Mouse (Mus musculus): ENCODE results near the gene Cnn2. TPM values are rescaled to one million over a fixed set of nuclear protein-coding genes. Genes with fewer than 3 reads are reported as not detected.
"Not testable (repeated sequence)": the region's sequence is repeated elsewhere in the genome, so short reads cannot be mapped to it uniquely, and the experiment has no call there.

The Cnn2 gene
- polyA plus RNA-seq, 1 experiment from 2014 or later: 245 TPM

- H3K9ac ChIP-seq (ENCODE audit: low read depth, low read length): no peak overlapping the region
- H3K4me1 ChIP-seq (ENCODE audit: control insufficient read depth, insufficient read depth, low read length): peaks cover 5% of the 10 kb centered on the region; the same call in 1 of the 2 replicates
- H3K4me3 ChIP-seq (ENCODE audit: low read length): no peak overlapping the region
- no peak for ATAC-seq
- no peaks in the 10 kb centered on the region for H3K27me3 ChIP-seq (replicated peaks; ENCODE audit: control insufficient read depth, insufficient read depth, low read length)
- no peak overlapping the region for H3K4me2 ChIP-seq (ENCODE audit: low read depth, low read length)
- WGBS: 86% methylated on average over 6 of the region's 6 CpGs
- peaks cover 22% of the 10 kb centered on the region for H3K36me3 ChIP-seq (ENCODE audit: control insufficient read depth, insufficient read depth, low read length)
- no peak overlapping the region for H3K27ac ChIP-seq (ENCODE audit: low read length)
- no peaks in the 10 kb centered on the region for H3K9me3 ChIP-seq (ENCODE audit: control insufficient read depth, low read length)
These were observed 34.4 kb upstream of the Cnn2 start for GRCm38 (mm10) chr10:79953946-79954345.

- Histone ChIP-seq H3K9me3 (ENCODE audit: control insufficient read depth, low read length) (no peaks in the 10 kb centered on the region), H3K36me3 (ENCODE audit: control insufficient read depth, insufficient read depth, low read length) (peaks cover 15% of the 10 kb centered on the region), H3K4me1 (ENCODE audit: control insufficient read depth, insufficient read depth, low read length) (peaks cover 7% of the 10 kb centered on the region; the same call in 1 of the 2 replicates), H3K4me2 (ENCODE audit: low read depth, low read length) (no peak overlapping the region), H3K27ac (ENCODE audit: low read length) (no peak overlapping the region), H3K27me3 (replicated peaks; ENCODE audit: control insufficient read depth, insufficient read depth, low read length) (no peaks in the 10 kb centered on the region), H3K4me3 (ENCODE audit: low read length) (no peak overlapping the region), H3K9ac (ENCODE audit: low read depth, low read length) (no peak overlapping the region)
- ATAC-seq: no peak
- WGBS: 78% methylated on average over 9 of the region's 9 CpGs
These were observed 32.7 kb upstream of the Cnn2 start for GRCm38 (mm10) chr10:79955691-79956090.

GRCm38 (mm10) chr10:79956643-79957154 is 31.7 kb upstream of the Cnn2 start:
- no peak overlapping the region for H3K4me3 ChIP-seq (ENCODE audit: low read length)
- H3K9ac ChIP-seq (ENCODE audit: low read depth, low read length): peak overlapping the region; percentile 19; the same call in 1 of the 2 replicates
- H3K9me3 ChIP-seq (ENCODE audit: control insufficient read depth, low read length): no peaks in the 10 kb centered on the region
- H3K36me3 ChIP-seq (ENCODE audit: control insufficient read depth, insufficient read depth, low read length): peaks cover 5% of the 10 kb centered on the region
- peaks cover 12% of the 10 kb centered on the region; the same call in 1 of the 2 replicates for H3K4me1 ChIP-seq (ENCODE audit: control insufficient read depth, insufficient read depth, low read length)
- no peaks in the 10 kb centered on the region for H3K27me3 ChIP-seq (replicated peaks; ENCODE audit: control insufficient read depth, insufficient read depth, low read length)
- no peak overlapping the region for H3K27ac ChIP-seq (ENCODE audit: low read length)
- no peak overlapping the region for H3K4me2 ChIP-seq (ENCODE audit: low read depth, low read length)
- no peak for ATAC-seq
- WGBS: 30% methylated on average over 4 of the region's 4 CpGs

- ATAC-seq: peak; percentile 21; the same call in 1 of the 2 replicates
- peaks cover 13% of the 10 kb centered on the region; the same call in 1 of the 2 replicates for H3K36me3 ChIP-seq (ENCODE audit: control insufficient read depth, insufficient read depth, low read length)
- H3K27ac ChIP-seq (ENCODE audit: low read length): 0 out of 2 replicates have a peak overlapping the region, but pooled peaks have one; percentile 51
- 9% methylated on average over 21 of the region's 21 CpGs for WGBS
- H3K27me3 ChIP-seq (replicated peaks; ENCODE audit: control insufficient read depth, insufficient read depth, low read length): no peaks in the 10 kb centered on the region
- peak overlapping the region; percentile 29; the same call in 1 of the 2 replicates for H3K4me3 ChIP-seq (ENCODE audit: low read length)
- peak overlapping the region; percentile 43 for H3K4me2 ChIP-seq (ENCODE audit: low read depth, low read length)
- no peaks in the 10 kb centered on the region for H3K9me3 ChIP-seq (ENCODE audit: control insufficient read depth, low read length)
- H3K9ac ChIP-seq (ENCODE audit: low read depth, low read length): peak overlapping the region; percentile 59
- H3K4me1 ChIP-seq (ENCODE audit: control insufficient read depth, insufficient read depth, low read length): peaks cover 12% of the 10 kb centered on the region; the same call in 1 of the 2 replicates
These were observed 30.1 kb upstream of the Cnn2 start for GRCm38 (mm10) chr10:79958140-79958816.

GRCm38 (mm10) chr10:79959412-79959811 is 29.0 kb upstream of the Cnn2 start:
- not testable (repeated sequence) for H3K9ac ChIP-seq (ENCODE audit: low read depth, low read length); H3K9me3 ChIP-seq (ENCODE audit: control insufficient read depth, low read length); H3K27ac ChIP-seq (ENCODE audit: low read length); H3K27me3 ChIP-seq (replicated peaks; ENCODE audit: control insufficient read depth, insufficient read depth, low read length)
- H3K4me3 ChIP-seq (ENCODE audit: low read length): peak overlapping the region; percentile 98
- H3K4me2 ChIP-seq (ENCODE audit: low read depth, low read length): 0 out of 2 replicates have a peak overlapping the region, but pooled peaks have one; percentile 71
- peaks cover 12% of the 10 kb centered on the region; the same call in 1 of the 2 replicates for H3K4me1 ChIP-seq (ENCODE audit: control insufficient read depth, insufficient read depth, low read length)
- H3K36me3 ChIP-seq (ENCODE audit: control insufficient read depth, insufficient read depth, low read length): peaks cover 12% of the 10 kb centered on the region; the same call in 1 of the 2 replicates
- ATAC-seq: peak; percentile 38; the same call in 1 of the 2 replicates
- 28% methylated on average over 10 of the region's 10 CpGs for WGBS

GRCm38 (mm10) chr10:79959847-79960601 is 28.4 kb upstream of the Cnn2 start, which contains the start of gene Wdr18:
Gene Wdr18, plus strand, starts transcription at chr10:79960152.
- Histone ChIP-seq H3K9me3 (ENCODE audit: control insufficient read depth, low read length) (no peaks in the 10 kb centered on the region), H3K4me1 (ENCODE audit: control insufficient read depth, insufficient read depth, low read length) (peaks cover 12% of the 10 kb centered on the region; the same call in 1 of the 2 replicates), H3K4me3 (ENCODE audit: low read length) (peak within 1 kb of the TSS; percentile 98), H3K27ac (ENCODE audit: low read length) (peak within 1 kb of the TSS; percentile 75), H3K4me2 (ENCODE audit: low read depth, low read length) (peak within 1 kb of the TSS; percentile 71), H3K36me3 (ENCODE audit: control insufficient read depth, insufficient read depth, low read length) (peaks cover 18% of the 10 kb centered on the region), H3K9ac (ENCODE audit: low read depth, low read length) (peak within 1 kb of the TSS; percentile 92), H3K27me3 (replicated peaks; ENCODE audit: control insufficient read depth, insufficient read depth, low read length) (no peaks in the 10 kb centered on the region)
- peak; percentile 94 for ATAC-seq
- WGBS: under 1% methylated on average over 61 of the region's 61 CpGs

- WGBS: 10% methylated on average over 10 of the region's 10 CpGs
- Histone ChIP-seq H3K36me3 (ENCODE audit: control insufficient read depth, insufficient read depth, low read length) (peaks cover 26% of the 10 kb centered on the region), H3K4me1 (ENCODE audit: control insufficient read depth, insufficient read depth, low read length) (peaks cover 12% of the 10 kb centered on the region; the same call in 1 of the 2 replicates), H3K27ac (ENCODE audit: low read length) (peak overlapping the region; percentile 75), H3K27me3 (replicated peaks; ENCODE audit: control insufficient read depth, insufficient read depth, low read length) (no peaks in the 10 kb centered on the region), H3K4me3 (ENCODE audit: low read length) (peak overlapping the region; percentile 98), H3K4me2 (ENCODE audit: low read depth, low read length) (peak overlapping the region; percentile 71), H3K9ac (ENCODE audit: low read depth, low read length) (peak overlapping the region; percentile 92), H3K9me3 (ENCODE audit: control insufficient read depth, low read length) (no peaks in the 10 kb centered on the region)
- no peak for ATAC-seq
These were observed 27.6 kb upstream of the Cnn2 start for GRCm38 (mm10) chr10:79960671-79961294.

GRCm38 (mm10) chr10:79964727-79965126 is 23.7 kb upstream of the Cnn2 start:
- H3K36me3 ChIP-seq (ENCODE audit: control insufficient read depth, insufficient read depth, low read length): peaks cover 47% of the 10 kb centered on the region
- H3K4me1 ChIP-seq (ENCODE audit: control insufficient read depth, insufficient read depth, low read length): peaks cover 7% of the 10 kb centered on the region; the same call in 1 of the 2 replicates
- no peaks in the 10 kb centered on the region for H3K27me3 ChIP-seq (replicated peaks; ENCODE audit: control insufficient read depth, insufficient read depth, low read length)
- H3K27ac ChIP-seq (ENCODE audit: low read length): no peak overlapping the region
- no peak for ATAC-seq
- 92% methylated on average over 7 of the region's 7 CpGs for WGBS
- no peaks in the 10 kb centered on the region for H3K9me3 ChIP-seq (ENCODE audit: control insufficient read depth, low read length)
- H3K9ac ChIP-seq (ENCODE audit: low read depth, low read length): no peak overlapping the region
- no peak overlapping the region for H3K4me2 ChIP-seq (ENCODE audit: low read depth, low read length)
- no peak overlapping the region for H3K4me3 ChIP-seq (ENCODE audit: low read length)
